Comparison of ENCODE assay signal across 19 mouse cellular contexts in the genomic region with DNA sequence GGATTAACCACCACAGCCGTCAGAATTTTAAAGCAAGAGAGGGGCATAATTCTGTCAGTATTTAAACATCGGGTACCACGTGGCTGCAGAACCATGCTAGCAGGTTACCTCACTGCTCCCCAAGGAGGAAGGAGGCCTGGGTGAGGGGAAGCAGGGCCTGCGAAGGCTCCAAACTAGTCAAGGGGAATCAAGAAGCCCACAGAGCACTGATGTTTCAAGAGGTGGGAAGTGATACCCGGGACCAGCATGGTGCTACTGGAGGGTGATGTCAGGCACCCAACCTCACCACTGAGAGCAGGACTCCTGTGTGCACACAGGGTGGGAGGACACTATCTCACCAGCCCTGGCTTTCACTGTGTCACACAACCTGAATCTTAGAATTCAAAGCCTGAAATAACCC.
"Had no signal": no experiment of that assay in that cellular context is flagged by ENCODE, and none has a peak within 500 bp of the region (broad histone marks: within the 10 kb centered on the region; RNA-seq: fewer than 3 reads in every experiment).

No protein-coding gene starts in this region.

- DNase-seq: gastrocnemius, adult 2 months; gastrocnemius, postnatal 10 days; gastrocnemius, postnatal 25 days; heart, adult 11 months; heart, adult 2 months; heart, postnatal 14 days; heart, postnatal 4 days; kidney, adult 18-20 months; kidney, adult 8-10 months; kidney, postnatal 10 days; kidney, postnatal 25 days; layer of hippocampus, adult 9-11 months; layer of hippocampus, postnatal 36 days; left cerebral cortex, postnatal 4 days had no signal

- ATAC-seq: hindbrain, embryonic 16.5 days; inflammation-experienced regulatory T-cells, adult 6 months; intestine, embryonic 15.5 days; intestine, postnatal 0 days; liver, embryonic 12.5 days had no signal
